Mouse (Mus musculus): ENCODE measurements around the gene Phf20.
"Not testable (repeated sequence)": the region's sequence is repeated elsewhere in the genome, so short reads cannot be mapped to it uniquely, and the experiment has no call there.

Gene Phf20

GRCm38 (mm10) chr2:156196302-156197128 lies at the start of gene Phf20:
Gene Phf20 (plus strand): TSS chr2:156196466.
- DNase-seq (ENCODE audit: low spot score in 2 of 2) = peak; percentile 97

DNA sequence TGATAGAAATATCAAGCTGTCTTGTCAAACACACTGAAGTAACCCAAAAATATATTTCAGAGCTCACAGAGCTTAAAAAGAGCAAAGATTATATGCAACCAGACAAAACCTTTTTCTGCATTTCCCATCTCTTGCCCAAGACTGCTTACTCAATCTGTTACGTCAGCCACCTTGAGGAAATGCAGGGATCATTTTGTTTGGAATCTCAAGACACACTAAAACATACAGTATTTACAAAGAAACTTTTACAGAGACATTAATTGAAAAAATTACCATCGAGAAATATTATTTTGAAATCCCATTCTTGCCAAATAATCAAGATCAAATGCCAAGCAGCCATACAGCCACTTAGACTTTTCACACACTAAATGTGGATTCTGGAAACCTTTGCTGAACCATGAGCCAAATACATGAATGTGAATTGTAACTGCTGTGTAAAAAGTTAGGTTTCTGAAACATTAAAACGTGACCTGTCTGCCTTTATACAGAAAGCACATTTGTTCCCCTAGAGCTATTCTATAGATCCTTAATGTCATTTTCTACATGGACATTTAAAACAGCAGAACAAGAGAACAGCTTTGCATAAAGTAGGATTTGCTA lies 48.9 kb upstream of the Phf20 start:
- no peak for DNase-seq (ENCODE audit: low spot score in 2 of 2)

- DNase-seq (ENCODE audit: low spot score in 2 of 2) = no peak
Measured at GRCm38 (mm10) chr2:156151538-156151937, 44.7 kb upstream of the Phf20 start.

GRCm38 (mm10) chr2:156165478-156165877 lies 30.8 kb upstream of the Phf20 start:
- no peak for DNase-seq (ENCODE audit: low spot score in 2 of 2)

GRCm38 (mm10) chr2:156166557-156166956 lies 29.7 kb upstream of the Phf20 start:
- DNase-seq (ENCODE audit: low spot score in 2 of 2) = no peak

DNA sequence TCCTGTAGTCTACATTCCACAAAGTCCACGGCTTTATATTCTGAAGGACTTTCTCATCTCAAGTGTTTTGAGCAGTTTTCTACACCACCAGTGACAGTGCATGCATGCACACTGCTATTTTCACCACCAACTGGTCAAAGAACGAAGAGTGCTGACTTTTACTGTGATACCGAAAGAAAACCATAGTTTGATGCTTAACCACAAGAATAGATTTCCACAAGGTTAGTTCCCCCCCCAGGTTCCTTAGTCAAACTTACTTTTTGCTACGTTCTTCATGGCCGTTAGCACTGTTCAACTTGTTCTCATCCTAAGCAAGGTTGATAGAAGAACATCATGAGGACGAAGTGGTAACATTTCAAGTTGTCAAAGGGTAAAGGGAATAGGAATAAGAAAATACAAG lies 19.2 kb upstream of the Phf20 start:
- no peak for DNase-seq (ENCODE audit: low spot score in 2 of 2)

GRCm38 (mm10) chr2:156177651-156178050 lies 18.6 kb upstream of the Phf20 start:
- no peak for DNase-seq (ENCODE audit: low spot score in 2 of 2)

DNA sequence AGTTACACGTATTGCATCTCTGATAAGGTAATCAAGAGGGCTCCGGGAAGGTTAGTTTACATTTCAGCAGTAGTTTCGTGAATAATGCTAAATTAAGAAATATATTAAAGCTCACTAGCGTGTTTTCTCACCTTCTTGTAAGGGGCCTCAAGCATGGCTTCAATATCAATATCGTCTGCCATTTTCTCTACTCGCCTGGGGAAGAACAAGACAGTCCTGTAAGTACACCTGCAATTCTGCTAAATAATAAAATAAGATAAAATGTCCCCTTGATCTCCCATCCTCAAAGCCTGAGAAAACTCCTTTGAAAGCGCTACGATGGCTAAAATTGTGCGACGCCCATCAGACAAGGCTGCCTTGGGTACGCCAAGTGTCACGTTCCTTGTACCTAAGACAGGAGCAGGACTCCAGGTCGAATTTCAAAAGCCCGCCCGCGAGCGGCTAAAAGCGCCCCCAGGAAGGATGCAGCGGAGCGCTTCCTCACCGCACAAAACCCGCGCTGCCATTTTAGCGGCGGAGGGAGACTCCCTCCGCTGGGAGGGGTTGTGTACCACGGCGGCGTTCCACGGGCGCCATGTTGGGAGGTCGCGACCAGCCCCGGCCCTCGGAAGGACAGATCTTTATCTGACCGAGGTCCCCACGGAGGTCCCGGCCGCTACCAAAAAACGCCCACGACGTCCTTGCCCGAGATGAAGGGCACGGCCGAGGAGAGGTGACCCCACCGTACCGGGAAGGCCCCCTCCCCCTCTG lies 17.0 kb upstream of the Phf20 start:
- DNase-seq (ENCODE audit: low spot score in 2 of 2) = peak; percentile 81 to 85

- no peak for DNase-seq (ENCODE audit: low spot score in 2 of 2)
Measured at GRCm38 (mm10) chr2:156179796-156180093, 16.5 kb upstream of the Phf20 start.

GRCm38 (mm10) chr2:156180094-156180821 lies 16.0 kb upstream of the Phf20 start, which contains the start of gene Rbm39:
Gene Rbm39 (minus strand): TSS chr2:156180238.
- DNase-seq (ENCODE audit: low spot score in 2 of 2) = peak; percentile 99

GRCm38 (mm10) chr2:156180824-156181590 lies 15.3 kb upstream of the Phf20 start:
- DNase-seq (ENCODE audit: low spot score in 2 of 2) = no peak

GRCm38 (mm10) chr2:156181592-156181991 lies 14.7 kb upstream of the Phf20 start:
- no peak for DNase-seq (ENCODE audit: low spot score in 2 of 2)

- DNase-seq (ENCODE audit: low spot score in 2 of 2) = not testable (repeated sequence)
Measured at GRCm38 (mm10) chr2:156189241-156189640, 7.0 kb upstream of the Phf20 start.

- peak; percentile 74 to 75 for DNase-seq (ENCODE audit: low spot score in 2 of 2)
Measured at GRCm38 (mm10) chr2:156190004-156190896, 6.0 kb upstream of the Phf20 start.

DNA sequence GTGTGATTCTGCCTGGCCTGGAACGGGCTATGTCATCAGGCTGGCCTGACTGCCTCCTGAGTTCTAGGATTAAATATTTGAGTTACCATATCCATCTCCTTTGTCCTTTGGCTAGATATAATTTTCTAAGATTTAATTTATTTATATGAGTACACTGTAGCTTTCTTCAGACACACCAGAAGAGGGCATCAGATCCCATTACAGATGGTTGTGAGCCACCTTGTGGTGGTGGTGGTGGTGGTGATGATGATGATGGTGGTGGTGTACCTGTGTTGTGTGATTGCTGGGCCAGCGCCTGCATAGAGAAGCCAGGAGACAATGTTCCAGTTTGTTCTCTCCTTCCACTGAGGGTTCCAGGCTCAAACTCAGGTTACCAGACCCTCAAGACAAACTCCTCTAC lies 4.7 kb upstream of the Phf20 start:
- DNase-seq (ENCODE audit: low spot score in 2 of 2) = no peak

GRCm38 (mm10) chr2:156192068-156192467 lies 4.2 kb upstream of the Phf20 start:
- no peak for DNase-seq (ENCODE audit: low spot score in 2 of 2)

DNA sequence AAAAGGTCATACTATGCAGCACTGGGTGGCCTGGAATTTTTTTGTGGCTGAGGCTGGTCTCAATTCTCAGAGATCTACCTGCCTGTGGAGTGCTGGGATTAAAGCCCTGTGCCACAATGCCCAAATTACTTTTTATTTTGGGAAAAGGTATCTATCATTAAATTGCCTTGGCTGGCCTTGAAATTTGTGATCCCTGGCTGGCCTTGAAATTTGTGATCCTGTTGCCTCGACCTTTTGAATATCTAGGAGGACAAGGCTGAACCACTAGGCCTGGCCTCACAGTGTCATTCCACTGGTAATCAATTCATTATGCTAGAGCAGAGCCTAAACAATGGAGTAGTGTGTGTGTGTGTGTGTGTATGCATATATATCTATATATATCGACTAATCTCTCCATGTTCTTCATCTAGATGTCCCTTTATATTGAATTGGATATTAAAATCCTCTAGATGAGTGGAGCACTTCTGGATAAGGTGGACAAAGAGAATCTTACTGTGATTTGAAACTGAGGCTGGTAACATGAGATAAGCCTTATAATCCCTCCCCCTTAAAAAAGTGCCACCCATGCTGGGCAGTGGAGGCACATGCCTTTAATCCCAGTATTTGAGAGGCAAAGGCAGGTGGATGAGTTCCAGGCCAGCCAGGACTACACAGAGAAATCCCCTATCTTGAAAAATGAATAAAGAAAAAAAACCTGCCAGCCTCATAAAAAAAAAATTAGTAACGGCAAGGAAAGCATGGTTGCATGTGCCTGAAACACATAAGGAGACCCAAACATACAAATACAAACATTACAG lies 3.0 kb upstream of the Phf20 start:
- DNase-seq (ENCODE audit: low spot score in 2 of 2) = no peak

DNA sequence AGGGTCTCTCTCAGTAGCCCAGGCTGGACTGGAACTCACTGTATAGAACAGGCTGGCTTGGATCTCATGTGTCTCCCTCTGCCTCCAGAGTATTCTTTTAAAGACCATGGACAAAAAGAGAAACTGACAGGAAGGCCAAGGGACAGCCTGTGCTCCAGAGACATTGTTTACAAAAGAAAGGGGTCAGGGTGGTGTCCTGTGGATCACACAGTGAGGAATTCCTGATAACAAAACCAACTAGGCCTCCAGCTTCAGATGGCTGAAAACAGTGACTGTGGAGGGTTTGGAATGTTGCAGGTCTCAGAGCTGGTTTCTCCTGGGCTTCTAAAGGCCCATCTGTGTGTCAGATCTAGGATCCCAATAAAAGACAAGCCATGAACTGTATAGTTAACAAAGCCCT lies 1.7 kb upstream of the Phf20 start:
- DNase-seq (ENCODE audit: low spot score in 2 of 2) = no peak

GRCm38 (mm10) chr2:156197129-156197911 lies 1.1 kb downstream of the Phf20 start:
- no peak for DNase-seq (ENCODE audit: low spot score in 2 of 2)
